Mouse (Mus musculus) urinary bladder, postnatal 10 days (tissue): ENCODE results near the gene Gm5114.
"Not testable (repeated sequence)": the region's sequence is repeated elsewhere in the genome, so short reads cannot be mapped to it uniquely, and the experiment has no call there.

ENCODE experiments used
- DNase-seq: peaks from one replicate; pipeline ENCODE4 v3.0.0; 2022; ENCODE audit warnings: low spot score

Gm5114 gene

GRCm38 (mm10) chr7:39413060-39413459, at the start of gene Gm5114:
TSS of gene Gm5114 (minus strand) at chr7:39413160.
- DNase-seq: not testable (repeated sequence)

- no peak for DNase-seq
Measured at GRCm38 (mm10) chr7:39455806-39456205, 42.8 kb upstream of the Gm5114 start.

GRCm38 (mm10) chr7:39449260-39450021, 36.5 kb upstream of the Gm5114 start:
- no peak for DNase-seq

- DNase-seq: no peak
Measured at GRCm38 (mm10) chr7:39448626-39449242, 35.8 kb upstream of the Gm5114 start.

GRCm38 (mm10) chr7:39441237-39441636, 28.3 kb upstream of the Gm5114 start:
- no peak for DNase-seq

GRCm38 (mm10) chr7:39440362-39440761, 27.4 kb upstream of the Gm5114 start:
- no peak for DNase-seq
